Mouse (Mus musculus) cortical plate, adult 2 months (tissue): ENCODE data around the gene Gm17571.

Source experiments
- CTCF ChIP-seq: fragments of 200-500 bp; IDR thresholded peaks from 2 replicates; pipeline ENCODE4 v1.5.1; 2011; ENCODE audit warnings: mild to moderate bottlenecking, control low read depth, low read length; ENCODE audit not compliant: insufficient read depth; ENCODE audit errors: extremely low read depth
- POLR2A ChIP-seq: fragments of 200-500 bp; IDR thresholded peaks from 2 replicates; pipeline ENCODE4 v1.6.1; 2011; ENCODE audit warnings: mild to moderate bottlenecking, low read length, control low read depth; ENCODE audit not compliant: insufficient read depth; ENCODE audit errors: extremely low read depth

GRCm38 (mm10) chr9:13430744-13431143 is 15.8 kb downstream of the Gm17571 start:
- no peak for TF ChIP-seq CTCF
- no peak for TF ChIP-seq POLR2A
